Mouse (Mus musculus) olfactory bulb, adult 2 months (tissue): ENCODE measurements at regions not wholly inside any gene's neighbourhood (a gene's known extent, or its start where the extent isn't known, plus 50 kb on each side); places are given as distances from the start of the nearest gene placed in this dataset.

Experiments used
- CTCF ChIP-seq: fragments of 200-500 bp; IDR thresholded peaks from 2 replicates; pipeline ENCODE4 v1.5.1; 2012; ENCODE audit warnings: low read depth, mild to moderate bottlenecking, low read length, moderate library complexity; ENCODE audit not compliant: insufficient read depth
- POLR2A ChIP-seq: fragments of 200-500 bp; IDR thresholded peaks from 2 replicates; pipeline ENCODE4 v1.6.1; 2012; ENCODE audit warnings: mild to moderate bottlenecking, low read depth, low read length, moderate library complexity; ENCODE audit not compliant: insufficient read depth

GRCm38 (mm10) chr3:120858281-120858680 is 313.2 kb downstream of the Rwdd3 start:
- TF ChIP-seq CTCF (no peak), POLR2A (no peak)
